In genomic region chr8:78057357-78057756, GRCm38 (mm10) we compare ENCODE assay signal across 24 mouse cellular contexts.
DNase-seq lines count a peak whose midpoint lies in the region; ATAC-seq and TF ChIP-seq lines count a peak whose summit lies in the region.
"Had no signal": no experiment of that assay in that cellular context is flagged by ENCODE, and none has a peak within 500 bp of the region (broad histone marks: within the 10 kb centered on the region; RNA-seq: fewer than 3 reads in every experiment).

No protein-coding gene starts in this region.

- H3K9ac ChIP-seq in embryonic facial prominence, embryonic 14.5 days (ENCODE audit: low read depth, low read length), result no peak overlapping the region
- H3K9ac ChIP-seq in lung, embryonic 14.5 days, result no peak overlapping the region
- H3K9ac ChIP-seq in forebrain, embryonic 16.5 days (replicated peaks; ENCODE audit: low read depth, low read length), result no peak overlapping the region
- H3K9ac ChIP-seq: embryonic facial prominence, embryonic 15.5 days; forebrain, postnatal 0 days; hindbrain, embryonic 12.5 days; hindbrain, embryonic 15.5 days had no signal

- no peak; the same call in 1 of the 2 replicates for ATAC-seq in embryonic facial prominence, embryonic 14.5 days (ENCODE audit: low read depth)
- peak; percentile 73 for ATAC-seq in lung, embryonic 14.5 days (ENCODE audit: insufficient read depth)
- ATAC-seq in forebrain, embryonic 16.5 days, result no peak
- ATAC-seq: forebrain, postnatal 0 days had no signal

- no peak overlapping the region for H3K4me3 ChIP-seq in embryonic facial prominence, embryonic 14.5 days (ENCODE audit: low read depth, low read length)
- no peak overlapping the region for H3K4me3 ChIP-seq in embryonic facial prominence, embryonic 10.5 days
- H3K4me3 ChIP-seq in lung, embryonic 14.5 days (ENCODE audit: low read depth, low read length), result no peak overlapping the region
- H3K4me3 ChIP-seq in forebrain, embryonic 16.5 days (replicated peaks; ENCODE audit: low read length), result no peak overlapping the region
- H3K4me3 ChIP-seq: embryonic facial prominence, embryonic 15.5 days; gastrocnemius, adult 2 months; hindbrain, embryonic 12.5 days; hindbrain, embryonic 15.5 days had no signal

- no peak overlapping the region for H3K27ac ChIP-seq in embryonic facial prominence, embryonic 14.5 days (replicated peaks; ENCODE audit: low read depth, low read length)
- H3K27ac ChIP-seq in embryonic facial prominence, embryonic 10.5 days (replicated peaks), result no peak overlapping the region
- H3K27ac ChIP-seq in lung, embryonic 14.5 days (ENCODE audit: low read depth), result no peak overlapping the region; the same call in 1 of the 2 replicates
- no peak overlapping the region for H3K27ac ChIP-seq in forebrain, embryonic 16.5 days (ENCODE audit: low read length)
- H3K27ac ChIP-seq: embryonic facial prominence, embryonic 15.5 days; gastrocnemius, adult 2 months; hindbrain, embryonic 12.5 days; hindbrain, embryonic 15.5 days had no signal

- DNase-seq in embryonic facial prominence, embryonic 14.5 days (ENCODE audit: low spot score), result peak; percentile 70
- no peak for DNase-seq in embryonic facial prominence, embryonic 10.5 days (ENCODE audit: low spot score)
- peak; percentile 64 for DNase-seq in lung, embryonic 14.5 days
- DNase-seq in lung, postnatal 25 days (ENCODE audit: low spot score), result no peak
- peak; percentile 8 for DNase-seq in lung, postnatal 10 days
- DNase-seq in lung, postnatal 4 days, result no peak
- DNase-seq in adipocyte (ENCODE audit: low spot score), result peak; percentile 49
- DNase-seq: adrenal gland, adult 8-10 months; adrenal gland, postnatal 25 days; B cell, adult 2 months; cerebellum, adult 11-12 months; cerebellum, adult 8-10 months; cerebellum, postnatal 36 days; embryo, embryonic 11 days; forebrain, postnatal 0 days; gastrocnemius, adult 2 months; gastrocnemius, postnatal 14 days had no signal

- no peaks in the 10 kb centered on the region for H3K9me3 ChIP-seq in embryonic facial prominence, embryonic 14.5 days (ENCODE audit: control insufficient read depth, low read length)
- H3K9me3 ChIP-seq in embryonic facial prominence, embryonic 10.5 days, result no peaks in the 10 kb centered on the region
- no peaks in the 10 kb centered on the region for H3K9me3 ChIP-seq in lung, embryonic 14.5 days (ENCODE audit: low read depth, low read length)
- H3K9me3 ChIP-seq in forebrain, embryonic 16.5 days (ENCODE audit: control insufficient read depth, low read length), result no peaks in the 10 kb centered on the region
- H3K9me3 ChIP-seq: embryonic facial prominence, embryonic 15.5 days; G1E; hindbrain, embryonic 12.5 days; hindbrain, embryonic 15.5 days had no signal

- no peak for TF ChIP-seq CTCF in lung, embryonic 14.5 days (IDR thresholded peaks at IDR 0.05; ENCODE audit: low read depth)

- H3K27me3 ChIP-seq in embryonic facial prominence, embryonic 14.5 days (replicated peaks; ENCODE audit: control insufficient read depth, insufficient read depth, low read length), result no peaks in the 10 kb centered on the region
- no peaks in the 10 kb centered on the region for H3K27me3 ChIP-seq in embryonic facial prominence, embryonic 10.5 days (replicated peaks; ENCODE audit: low read depth, poor library complexity, severe bottlenecking)
- H3K27me3 ChIP-seq in lung, embryonic 14.5 days (ENCODE audit: insufficient read depth, low read length), result no peaks in the 10 kb centered on the region
- no peaks in the 10 kb centered on the region for H3K27me3 ChIP-seq in forebrain, embryonic 16.5 days (replicated peaks; ENCODE audit: control insufficient read depth, insufficient read depth, low read length)
- H3K27me3 ChIP-seq: CH12.LX; embryonic facial prominence, embryonic 15.5 days; hindbrain, embryonic 12.5 days; hindbrain, embryonic 15.5 days had no signal

- H3K4me2 ChIP-seq in embryonic facial prominence, embryonic 14.5 days (ENCODE audit: low read depth, low read length), result no peak overlapping the region
- no peak overlapping the region for H3K4me2 ChIP-seq in lung, embryonic 14.5 days
- H3K4me2 ChIP-seq in forebrain, embryonic 16.5 days (ENCODE audit: low read length), result no peak overlapping the region
- H3K4me2 ChIP-seq: embryonic facial prominence, embryonic 15.5 days; heart, embryonic 11.5 days; hindbrain, embryonic 12.5 days; hindbrain, embryonic 15.5 days had no signal

- 40% methylated on average over 4 of the region's 4 CpGs for WGBS in embryonic facial prominence, embryonic 14.5 days
- WGBS in embryonic facial prominence, embryonic 10.5 days, result 86% methylated on average over 4 of the region's 4 CpGs
- 40% methylated on average over 4 of the region's 4 CpGs for WGBS in lung, embryonic 14.5 days
- WGBS in forebrain, embryonic 16.5 days, result 62% methylated on average over 4 of the region's 4 CpGs

- H3K4me1 ChIP-seq in embryonic facial prominence, embryonic 14.5 days (ENCODE audit: control insufficient read depth, insufficient read depth, low read length), result no peaks in the 10 kb centered on the region; the same call in 1 of the 2 replicates
- peaks cover 9% of the 10 kb centered on the region for H3K4me1 ChIP-seq in embryonic facial prominence, embryonic 10.5 days
- H3K4me1 ChIP-seq in lung, embryonic 14.5 days (ENCODE audit: insufficient read depth), result peaks cover 7% of the 10 kb centered on the region; the same call in 1 of the 2 replicates
- H3K4me1 ChIP-seq in forebrain, embryonic 16.5 days (replicated peaks; ENCODE audit: control insufficient read depth, insufficient read depth, low read length), result no peaks in the 10 kb centered on the region

- H3K36me3 ChIP-seq in embryonic facial prominence, embryonic 14.5 days (ENCODE audit: control insufficient read depth, insufficient read depth, low read length), result no peaks in the 10 kb centered on the region
- no peaks in the 10 kb centered on the region for H3K36me3 ChIP-seq in embryonic facial prominence, embryonic 10.5 days (replicated peaks)
- no peaks in the 10 kb centered on the region for H3K36me3 ChIP-seq in lung, embryonic 14.5 days (ENCODE audit: insufficient read depth)
- H3K36me3 ChIP-seq in forebrain, embryonic 16.5 days (ENCODE audit: control insufficient read depth, insufficient read depth), result no peaks in the 10 kb centered on the region
- H3K36me3 ChIP-seq: embryonic facial prominence, embryonic 15.5 days; G1E; hindbrain, embryonic 12.5 days; hindbrain, embryonic 15.5 days had no signal

Comparison
In these comparisons a context has a peak if more than half of its experiments do, and no peak if none do; other contexts are left out.
1. DNase-seq: peak in embryonic facial prominence, embryonic 14.5 days (single experiment), lung, embryonic 14.5 days (single experiment), lung, postnatal 10 days (single experiment) and adipocyte (single experiment); none in embryonic facial prominence, embryonic 10.5 days (single experiment), lung, postnatal 25 days (single experiment) and lung, postnatal 4 days (0 of 2).